Mouse (Mus musculus) mesoderm, embryonic 11.5 days (tissue): ENCODE results near the gene Hist3h2ba.

Source experiments
- DNase-seq: peaks from one replicate; pipeline ENCODE4 v3.0.0-alpha.2; 2012; ENCODE audit warnings: low read depth, low spot score

Gene Hist3h2ba

GRCm38 (mm10) chr11:58984657-58985056 lies 35.9 kb downstream of the Hist3h2ba start:
- DNase-seq: no peak

GRCm38 (mm10) chr11:58985299-58985917 lies 36.7 kb downstream of the Hist3h2ba start:
- DNase-seq: no peak

GRCm38 (mm10) chr11:58989166-58989565 lies 40.4 kb downstream of the Hist3h2ba start:
- no peak for DNase-seq

DNA sequence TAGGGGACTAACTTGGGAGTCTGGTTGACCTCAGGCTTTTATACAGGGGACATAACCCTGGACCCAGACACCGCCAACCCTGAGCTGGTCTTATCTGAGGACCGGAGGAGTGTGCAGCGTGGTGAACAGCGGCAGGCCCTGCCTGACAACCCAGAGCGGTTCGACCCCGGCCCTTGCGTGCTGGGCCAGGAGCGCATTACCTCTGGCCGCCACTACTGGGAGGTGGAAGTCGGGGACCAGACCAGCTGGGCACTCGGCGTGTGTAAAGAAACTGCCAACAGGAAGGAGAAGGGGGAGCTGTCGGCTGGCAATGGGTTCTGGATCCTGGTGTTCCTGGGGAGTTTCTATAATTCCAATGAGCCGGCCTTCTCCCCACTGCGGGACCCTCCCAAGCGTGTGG lies 41.4 kb downstream of the Hist3h2ba start:
- no peak for DNase-seq

GRCm38 (mm10) chr11:58990794-58991193 lies 42.1 kb downstream of the Hist3h2ba start:
- no peak for DNase-seq

DNA sequence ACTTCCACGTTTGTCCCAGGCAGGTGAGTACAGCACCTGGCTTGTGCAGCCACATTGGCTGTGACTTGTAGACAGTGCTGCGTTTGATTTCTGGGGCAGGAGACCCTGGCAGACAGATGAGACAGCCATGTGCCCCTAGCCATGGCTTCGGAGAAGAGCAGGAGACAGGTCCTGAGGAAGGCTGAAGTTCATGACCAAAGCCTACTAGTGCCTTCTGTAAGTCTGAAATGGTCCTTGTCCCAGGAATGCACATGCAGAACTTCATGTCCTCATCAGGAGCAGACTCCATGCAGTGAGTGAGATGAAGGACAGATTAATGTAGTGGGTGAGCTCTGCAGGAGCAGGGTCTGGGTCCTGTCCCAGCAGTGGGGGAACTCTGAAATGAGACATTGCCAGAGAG lies 43.2 kb downstream of the Hist3h2ba start:
- no peak for DNase-seq

GRCm38 (mm10) chr11:58993091-58993670 lies 44.5 kb downstream of the Hist3h2ba start:
- no peak for DNase-seq

DNA sequence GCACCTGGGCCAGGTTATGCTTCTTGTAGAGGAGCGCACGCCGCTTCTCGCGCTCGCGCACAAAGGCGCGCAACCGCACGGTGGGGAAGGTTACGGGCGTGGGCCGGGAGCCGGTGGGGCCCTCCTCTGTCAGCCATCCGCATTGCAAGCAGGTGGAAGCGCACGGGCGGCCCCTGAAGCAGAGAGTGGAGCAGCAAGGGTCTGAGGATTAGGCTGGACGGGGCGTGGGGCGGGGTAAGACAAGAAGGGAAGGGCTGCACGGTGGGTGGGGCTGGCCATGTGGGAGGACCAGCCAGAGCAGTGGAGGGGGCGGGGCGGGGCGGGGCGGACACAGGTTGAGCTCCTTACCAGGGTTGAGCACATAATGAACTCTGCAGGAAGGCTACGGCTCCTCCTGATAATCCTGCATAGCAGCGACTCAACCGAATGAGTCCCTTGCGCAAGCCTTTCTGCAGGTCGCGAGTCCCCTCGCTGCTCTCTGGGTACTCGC lies 45.7 kb downstream of the Hist3h2ba start:
- DNase-seq: peak; percentile 19

DNA sequence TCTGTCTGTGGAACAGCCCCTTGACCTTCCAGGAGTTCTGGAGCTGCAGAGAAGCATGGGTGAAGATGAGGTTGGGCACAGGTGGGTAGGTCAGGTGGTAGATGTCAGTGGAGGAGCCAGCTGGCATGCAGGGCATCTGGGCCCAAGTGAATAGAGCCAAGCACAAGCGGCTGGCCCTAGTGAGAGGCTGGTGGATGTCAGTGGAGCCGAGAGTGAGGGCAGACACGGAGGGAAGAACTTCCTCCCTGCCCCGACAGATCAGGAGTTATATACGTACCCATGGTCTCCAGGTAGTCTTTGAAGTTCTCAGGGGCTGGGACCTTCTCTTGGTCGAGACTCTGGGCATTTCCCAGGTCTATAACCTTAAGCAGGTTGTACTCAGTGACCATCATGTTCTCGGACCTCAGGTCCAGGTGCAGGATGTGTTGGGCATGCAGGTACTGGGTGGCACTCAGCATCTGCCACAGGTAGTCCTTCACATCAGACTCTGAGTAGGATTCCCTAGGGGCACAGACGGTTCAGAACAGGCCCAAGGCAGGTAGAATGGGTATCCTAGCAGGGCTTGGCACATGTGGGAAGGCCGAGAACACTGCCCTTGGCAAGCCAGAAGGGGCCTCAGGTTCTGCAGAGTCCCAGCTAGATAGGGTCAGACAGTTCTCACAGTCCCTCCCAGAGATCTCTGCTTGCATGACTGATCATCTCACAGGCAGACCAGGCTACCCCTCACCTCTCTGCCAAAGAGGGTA lies 46.5 kb downstream of the Hist3h2ba start:
- DNase-seq: no peak

- no peak for DNase-seq
These were observed 47.2 kb downstream of the Hist3h2ba start for GRCm38 (mm10) chr11:58995807-58996370.

- DNase-seq: no peak
These were observed 48.8 kb downstream of the Hist3h2ba start for GRCm38 (mm10) chr11:58997541-58997940.
